Mouse (Mus musculus): ENCODE data around the gene Hnrnpul1.
"Not testable (repeated sequence)": the region's sequence is repeated elsewhere in the genome, so short reads cannot be mapped to it uniquely, and the experiment has no call there.

Hnrnpul1 gene

DNA sequence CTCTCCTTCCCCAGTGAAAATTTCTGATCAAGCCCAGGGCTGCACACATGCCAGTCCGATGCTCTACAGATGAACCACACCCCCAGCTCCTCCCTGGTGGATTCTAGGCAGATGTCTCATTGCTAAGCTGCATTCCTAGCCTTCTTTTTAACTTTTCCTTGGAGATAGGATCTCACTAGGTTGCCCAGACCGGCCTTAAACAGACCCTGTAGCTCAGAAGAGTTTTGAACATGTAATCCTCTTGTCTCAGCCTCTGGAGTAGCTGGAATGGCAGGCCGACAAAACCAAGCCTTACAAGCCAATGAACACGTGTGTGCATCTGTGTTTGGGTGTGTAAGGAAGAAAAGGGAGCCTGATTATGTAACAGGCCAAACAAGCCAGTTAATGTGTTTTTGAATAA is 26.2 kb upstream of the Hnrnpul1 start:
- no peak for DNase-seq (ENCODE audit: low spot score)

DNA sequence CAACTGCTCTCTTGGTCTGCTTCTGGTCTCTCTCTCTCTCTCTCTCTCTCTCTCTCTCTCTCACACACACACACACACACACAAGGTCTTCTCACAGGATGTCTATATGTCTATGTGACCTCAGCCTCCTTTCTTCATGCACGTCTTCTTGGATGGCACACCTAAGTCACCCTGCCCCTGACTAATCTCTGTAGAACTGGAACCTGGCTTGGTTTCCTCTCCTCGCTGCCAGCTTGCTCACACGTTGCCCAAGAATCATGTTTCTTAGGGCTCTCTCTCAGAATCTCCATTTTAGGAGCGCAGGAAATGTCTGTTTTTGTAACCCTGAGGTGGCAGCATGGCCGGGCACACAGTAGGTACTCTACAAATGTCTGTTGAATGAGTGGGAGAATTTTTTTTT is 25.5 kb upstream of the Hnrnpul1 start:
- no peak for DNase-seq (ENCODE audit: low spot score)

DNA sequence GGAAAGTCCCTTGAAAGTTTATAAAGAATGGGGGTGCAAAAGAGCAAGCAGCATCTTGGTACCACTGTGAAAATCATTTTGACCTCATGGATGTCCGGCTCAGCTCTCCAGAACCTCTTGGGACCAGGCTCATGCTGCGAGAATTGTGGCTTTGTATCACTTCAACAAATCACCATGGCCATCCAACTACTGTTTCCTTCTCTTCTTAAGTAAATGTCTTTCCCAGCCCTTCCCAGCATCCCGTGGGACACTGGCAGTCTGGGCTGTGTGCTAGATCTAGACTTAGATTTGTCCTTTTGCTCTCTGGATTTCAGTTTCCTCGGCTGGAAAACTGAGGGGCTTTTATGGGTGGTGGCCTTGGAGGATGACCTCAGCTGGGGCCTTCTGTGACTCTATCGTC is 13.7 kb upstream of the Hnrnpul1 start:
- no peak for DNase-seq (ENCODE audit: low spot score)

DNA sequence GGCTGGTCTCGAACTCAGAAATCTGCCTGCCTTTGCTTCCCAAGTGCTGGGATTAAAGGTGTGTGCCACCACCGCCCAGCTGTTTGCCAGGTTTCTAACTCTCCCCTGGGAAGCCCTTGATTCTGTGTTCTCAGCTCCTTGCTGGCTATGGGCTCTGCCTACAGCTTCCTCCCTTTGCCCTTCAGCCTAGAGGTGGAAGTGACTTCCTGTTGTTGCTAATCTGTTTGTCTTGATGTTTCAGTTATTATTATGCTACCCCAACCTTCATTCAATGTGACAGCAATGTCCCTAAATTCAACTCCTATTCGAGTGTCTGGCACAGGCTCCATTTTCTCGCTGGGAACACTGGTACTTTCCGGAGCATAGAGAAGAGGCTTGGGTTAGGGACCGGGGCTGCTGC is 11.6 kb upstream of the Hnrnpul1 start:
- no peak for DNase-seq (ENCODE audit: low spot score)

DNA sequence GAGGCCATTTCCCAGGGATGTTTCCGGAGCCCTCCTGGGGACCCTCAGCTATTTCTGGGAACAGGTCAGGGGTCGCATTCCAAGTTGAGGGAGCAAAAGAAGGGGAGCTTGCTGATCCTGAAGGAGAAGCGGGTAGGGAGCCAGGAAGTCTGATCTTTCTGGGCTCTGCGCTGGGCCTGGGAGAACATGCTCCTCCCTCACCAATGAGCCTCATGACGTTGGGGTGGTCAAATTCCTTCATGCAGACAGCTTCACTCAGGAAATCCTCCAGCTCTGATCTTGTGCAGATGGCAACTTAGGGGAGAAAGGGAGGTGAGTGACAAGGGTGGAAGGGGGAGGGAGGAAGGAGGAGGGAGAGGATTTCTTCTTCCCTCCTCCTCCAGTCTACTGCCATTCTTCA is 9.7 kb upstream of the Hnrnpul1 start:
- no peak for DNase-seq (ENCODE audit: low spot score)

DNA sequence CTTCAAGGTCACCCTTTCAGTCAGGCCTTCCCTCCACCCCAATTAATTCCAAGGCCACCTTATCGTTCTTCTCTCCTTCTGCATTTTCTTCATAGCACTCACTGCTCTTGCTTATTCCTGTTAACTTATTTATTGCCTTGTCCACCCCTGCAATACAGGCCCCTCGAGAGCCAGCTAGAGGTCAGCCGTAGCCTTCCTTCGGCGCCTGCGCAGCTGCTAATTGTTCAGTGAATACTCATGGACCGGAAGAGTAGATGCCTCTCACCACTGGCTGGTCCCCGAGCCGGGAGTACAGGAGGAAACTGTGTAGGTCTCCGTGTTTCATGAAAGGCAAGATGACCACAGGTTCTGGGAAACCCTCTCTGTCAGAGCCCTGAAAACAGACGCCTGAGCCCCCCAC is 9.1 kb upstream of the Hnrnpul1 start:
- no peak for DNase-seq (ENCODE audit: low spot score)

DNA sequence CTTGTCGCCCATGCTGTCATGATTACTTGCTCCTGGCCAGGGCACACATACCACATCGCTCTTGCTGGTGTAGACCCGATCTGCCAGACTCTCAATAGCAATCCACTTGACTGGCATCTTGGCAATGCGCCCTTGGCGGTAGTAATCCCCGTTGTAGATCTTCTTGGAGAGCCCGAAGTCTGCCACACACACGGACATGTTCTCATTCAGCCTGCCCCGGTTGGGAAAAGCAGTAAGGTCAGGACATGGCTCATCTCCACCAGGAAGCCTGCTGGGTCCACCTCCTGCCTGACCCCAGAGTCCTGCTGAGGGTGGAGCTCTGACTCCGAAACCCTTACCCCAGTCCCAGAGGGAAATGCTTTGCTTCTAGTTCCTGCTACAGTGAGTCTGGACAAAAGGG is 6.8 kb upstream of the Hnrnpul1 start:
- peak; percentile 77 for DNase-seq (ENCODE audit: low spot score)

DNA sequence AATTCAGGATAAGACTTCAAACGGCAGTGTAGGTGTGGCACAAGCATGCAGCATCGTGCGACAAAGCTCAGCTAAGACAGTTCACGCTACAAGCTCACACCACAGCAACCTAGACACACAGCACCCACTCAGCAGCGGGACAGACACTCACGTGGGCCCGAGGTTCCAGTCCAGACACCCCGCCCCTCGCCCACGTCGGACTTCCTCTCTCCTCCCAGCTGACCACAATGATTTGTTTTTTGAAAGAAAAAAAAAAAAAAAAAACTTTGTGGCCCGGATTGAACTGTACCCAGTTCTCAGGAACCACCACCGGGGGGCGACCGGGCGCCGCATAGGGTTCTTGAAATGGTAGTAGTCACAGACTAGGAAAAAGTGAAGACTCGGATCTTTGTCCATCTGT is 1.5 kb upstream of the Hnrnpul1 start:
- peak; percentile 86 for DNase-seq (ENCODE audit: low spot score)

DNA sequence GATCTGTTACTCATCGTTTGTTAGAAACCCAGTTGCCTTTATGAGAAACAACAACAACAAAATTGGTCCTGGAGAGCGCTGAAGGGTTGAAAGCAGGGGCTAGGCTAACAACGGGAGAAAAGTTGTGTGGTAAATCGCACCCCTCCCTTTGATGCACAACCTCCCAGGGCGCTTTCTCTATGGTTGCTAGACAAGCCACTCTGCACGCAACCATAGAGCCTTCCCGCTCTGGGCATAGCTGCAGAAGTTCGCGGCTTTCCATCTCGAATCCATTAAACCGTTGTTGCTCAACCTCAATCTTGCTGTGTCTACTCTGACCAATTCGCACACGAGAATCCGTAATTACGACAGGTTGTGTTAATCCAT is 894 bp upstream of the Hnrnpul1 start:
- DNase-seq (ENCODE audit: low spot score), result no peak

DNA sequence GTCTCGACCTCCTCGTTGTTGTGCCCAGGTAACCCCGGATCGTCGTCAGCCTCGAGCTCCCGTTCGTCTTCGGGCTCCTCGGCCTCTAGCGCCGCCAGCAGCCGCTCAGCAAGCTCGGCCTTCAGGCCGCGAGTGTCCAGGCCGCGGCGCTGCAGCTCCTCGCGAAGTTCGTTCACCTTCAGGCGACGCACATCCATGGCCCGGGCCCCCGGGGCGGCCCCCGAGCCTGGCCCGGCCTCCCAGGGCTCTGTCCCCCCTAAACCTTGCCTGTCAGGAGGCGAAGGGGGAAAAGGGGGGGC is 169 bp downstream of the Hnrnpul1 start:
- DNase-seq (ENCODE audit: low spot score), result no peak

DNA sequence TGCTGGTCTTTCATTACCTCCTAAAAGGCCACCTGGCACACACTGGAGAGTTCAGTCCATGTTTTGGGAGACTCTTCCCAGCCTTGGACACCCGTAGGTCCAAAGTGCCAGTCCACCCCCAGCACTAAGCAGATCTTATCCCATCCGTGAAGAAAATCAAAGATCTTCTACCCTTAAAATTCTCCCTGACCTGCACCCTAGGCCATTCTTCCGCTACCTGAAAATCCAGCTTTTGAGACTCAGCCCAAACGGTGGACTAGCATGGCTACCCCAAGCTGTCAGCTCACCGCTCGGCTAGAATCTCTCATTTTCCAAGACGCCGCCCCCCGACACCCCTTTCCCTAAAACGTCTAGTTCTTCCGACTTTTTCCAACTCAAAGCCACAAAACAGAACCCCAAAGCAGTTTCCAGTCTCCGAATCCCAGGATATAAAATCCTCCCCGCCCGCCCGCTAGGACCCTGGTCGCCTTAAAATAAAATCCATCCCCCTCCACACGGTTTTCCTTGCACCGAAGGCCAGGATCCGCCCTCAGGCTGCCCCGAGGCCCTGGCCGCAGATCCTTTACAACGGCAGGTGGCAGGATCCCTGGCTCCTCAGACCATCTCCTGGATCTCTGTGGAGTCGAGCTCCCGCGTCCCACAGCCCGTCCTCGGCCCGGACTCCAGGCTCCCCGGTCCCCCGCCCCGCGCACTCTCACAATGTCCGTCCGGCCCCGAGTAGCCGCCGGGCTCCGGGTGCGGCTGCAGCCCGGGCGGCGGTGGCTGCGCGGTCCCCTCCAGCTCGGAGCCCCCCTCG is 716 bp downstream of the Hnrnpul1 start:
- DNase-seq (ENCODE audit: low spot score), result peak; percentile 22

DNA sequence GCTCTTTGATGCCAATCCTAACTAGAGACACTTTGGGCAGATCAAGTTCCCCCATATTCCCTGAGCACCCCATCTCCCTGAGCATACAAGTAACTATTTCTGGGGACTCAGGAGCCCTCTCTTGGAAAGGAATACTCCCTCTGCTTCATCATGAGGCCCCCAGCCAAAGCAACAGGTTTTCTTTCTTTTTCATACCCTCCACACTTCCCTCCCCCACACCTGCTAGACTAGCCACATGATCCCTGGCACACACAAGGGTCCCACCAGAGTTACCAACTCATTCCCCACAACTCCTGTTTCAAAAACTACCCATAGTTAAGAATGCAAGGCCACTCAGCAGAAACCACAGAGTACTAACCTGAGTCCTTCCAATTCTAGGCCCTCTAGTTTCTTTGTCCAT is 1.5 kb downstream of the Hnrnpul1 start:
- DNase-seq (ENCODE audit: low spot score), result no peak

DNA sequence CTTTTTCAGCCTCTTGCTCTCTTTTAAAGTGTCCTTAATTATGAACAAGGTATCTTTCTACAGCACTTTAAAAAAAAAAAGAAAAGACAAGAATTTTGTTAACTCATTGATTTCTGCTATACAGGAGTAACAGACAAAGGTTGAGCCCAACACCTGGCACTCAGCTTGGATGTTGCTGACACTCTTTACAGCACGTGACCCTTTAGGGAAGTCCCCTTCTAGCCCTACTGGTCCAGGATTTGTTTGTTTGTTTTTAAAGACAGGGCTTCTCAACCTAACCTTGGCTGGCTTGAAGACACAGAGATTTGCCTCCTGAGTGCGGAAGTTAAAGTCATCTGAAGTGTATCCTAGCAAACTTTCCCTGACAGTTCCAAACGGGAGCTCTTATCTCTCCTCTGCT is 7.7 kb downstream of the Hnrnpul1 start:
- no peak for DNase-seq (ENCODE audit: low spot score)

DNA sequence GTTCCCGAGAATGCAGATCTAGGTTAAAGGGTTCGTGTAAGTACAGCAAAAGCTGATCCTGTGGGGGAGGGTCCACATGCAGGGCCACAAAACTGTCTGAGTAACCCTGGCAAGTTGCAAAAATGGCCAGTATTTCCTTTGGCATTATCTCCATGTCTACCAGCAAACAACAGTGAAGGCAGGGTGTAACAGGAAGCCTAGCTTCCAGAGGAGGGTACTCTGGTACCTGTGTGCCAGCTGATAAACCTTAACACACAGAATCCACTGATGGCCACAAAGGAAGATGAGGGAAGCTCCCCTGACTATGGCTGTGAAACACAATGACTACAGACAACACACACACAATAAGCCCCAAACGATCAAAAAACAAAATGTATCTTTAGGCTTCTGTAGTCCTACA is 16.3 kb downstream of the Hnrnpul1 start:
- no peak for DNase-seq (ENCODE audit: low spot score)

DNA sequence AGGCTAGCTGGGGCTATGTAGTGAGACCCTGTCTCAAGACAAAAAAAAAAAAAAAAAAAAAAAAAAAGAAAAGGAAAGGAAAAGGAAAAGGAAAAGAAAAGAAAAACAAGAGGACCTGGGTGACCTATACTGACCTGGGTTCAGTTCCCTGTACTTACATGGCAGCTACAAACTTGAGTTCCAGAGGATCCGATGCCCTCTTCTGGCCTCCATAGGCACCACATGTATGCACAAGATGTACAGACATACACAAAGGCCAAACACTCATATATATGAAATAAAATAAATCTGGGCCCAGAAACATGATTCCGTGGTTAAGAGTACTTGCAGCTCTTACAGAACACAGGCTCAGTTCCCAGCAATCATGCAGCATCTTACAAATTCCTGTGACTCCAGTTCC is 17.6 kb downstream of the Hnrnpul1 start:
- no peak for DNase-seq (ENCODE audit: low spot score)

DNA sequence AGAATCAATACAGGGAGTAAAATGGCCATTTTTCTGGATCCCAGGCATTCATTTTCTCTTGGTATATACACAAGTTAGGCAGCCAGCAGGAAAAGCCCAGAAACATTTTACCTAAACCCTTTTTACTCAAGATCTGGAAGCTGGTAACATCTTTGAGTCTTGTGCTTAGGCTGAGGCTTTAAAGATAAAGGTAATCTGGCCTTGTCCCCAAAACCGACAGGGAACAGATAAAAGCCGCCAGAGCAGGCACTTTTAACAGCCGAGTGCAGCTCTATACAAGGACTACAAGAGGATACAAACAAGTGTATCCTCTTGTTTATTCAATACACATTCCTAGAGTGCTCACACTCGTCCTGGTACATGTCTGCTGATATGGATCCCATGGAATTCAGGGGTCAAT is 19.6 kb downstream of the Hnrnpul1 start:
- DNase-seq (ENCODE audit: low spot score), result no peak

DNA sequence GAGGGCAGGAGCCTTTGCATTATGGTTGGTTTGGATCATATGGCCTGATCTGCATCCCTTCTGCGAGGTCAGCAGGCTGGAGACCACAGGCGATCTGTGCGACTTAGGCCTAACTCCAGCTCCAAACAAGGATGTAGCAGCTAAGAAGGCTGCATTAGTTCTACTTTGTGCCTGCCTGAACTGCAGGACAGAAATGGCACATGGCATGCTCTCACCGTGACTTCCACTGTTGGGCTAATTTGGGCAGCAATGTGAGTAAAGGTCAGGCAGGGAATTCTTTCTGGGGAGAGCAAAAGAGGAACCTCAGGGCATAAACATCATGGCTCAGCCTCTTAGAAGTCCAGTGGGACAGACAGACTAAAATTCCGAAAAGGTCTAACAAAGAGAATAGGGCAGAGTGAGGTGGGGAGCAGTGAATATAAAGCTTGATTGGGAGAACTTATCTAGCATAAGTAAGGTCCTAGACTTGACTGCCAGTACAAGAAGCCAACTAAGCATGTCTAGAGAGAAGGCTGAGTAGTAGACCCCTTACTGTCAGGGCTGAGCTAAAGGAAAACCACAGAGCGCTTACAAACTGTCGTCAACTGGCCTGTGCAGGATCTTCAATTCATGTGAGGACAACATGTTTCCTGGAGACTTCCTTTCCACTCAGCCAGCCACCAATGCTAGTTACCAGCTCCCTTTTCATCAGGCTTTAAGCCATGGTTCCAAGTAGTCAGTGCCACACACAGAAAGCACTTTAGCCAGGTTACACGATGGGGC is 23.1 kb downstream of the Hnrnpul1 start:
- DNase-seq (ENCODE audit: low spot score), result peak; percentile 46

DNA sequence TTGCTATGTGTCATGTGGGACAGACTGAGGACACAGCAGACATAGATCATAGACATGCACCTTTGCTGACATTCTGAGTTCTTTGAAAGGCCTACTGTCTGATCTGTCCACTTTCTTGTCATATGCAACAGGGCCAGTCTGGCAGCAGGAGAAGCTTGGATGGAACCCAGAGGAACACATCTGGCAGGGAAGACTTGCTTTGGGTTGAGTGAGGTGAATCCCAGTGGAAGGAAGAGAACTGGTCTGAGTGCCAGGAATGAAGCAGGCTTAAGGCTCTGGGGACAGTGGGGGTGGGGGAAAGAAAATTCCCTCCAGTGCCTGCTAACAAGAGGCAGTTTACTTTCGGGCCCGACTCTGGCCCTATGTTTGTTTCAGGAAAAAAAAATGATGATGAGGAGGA is 24.7 kb downstream of the Hnrnpul1 start:
- peak; percentile 89 for DNase-seq (ENCODE audit: low spot score)

DNA sequence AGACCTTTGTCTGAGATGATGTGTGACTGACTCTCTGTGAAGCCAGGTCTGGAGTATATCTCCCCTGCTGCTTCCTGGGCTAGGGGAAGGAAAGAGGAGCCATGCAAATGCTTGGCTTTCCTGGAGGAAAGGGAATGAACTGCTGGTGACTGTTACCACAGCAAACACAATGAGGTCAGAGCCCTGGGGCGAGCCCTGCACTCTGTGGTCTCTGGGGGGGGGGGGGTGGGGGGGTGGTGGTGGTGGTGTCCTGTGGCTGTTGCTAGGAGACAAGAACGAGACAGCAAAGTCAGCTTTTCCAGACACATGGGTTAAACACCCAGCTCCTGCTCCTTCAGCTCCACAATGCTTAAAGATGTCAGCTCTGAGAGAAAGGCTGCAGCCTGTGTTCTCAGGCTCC is 25.2 kb downstream of the Hnrnpul1 start:
- DNase-seq (ENCODE audit: low spot score), result no peak

DNA sequence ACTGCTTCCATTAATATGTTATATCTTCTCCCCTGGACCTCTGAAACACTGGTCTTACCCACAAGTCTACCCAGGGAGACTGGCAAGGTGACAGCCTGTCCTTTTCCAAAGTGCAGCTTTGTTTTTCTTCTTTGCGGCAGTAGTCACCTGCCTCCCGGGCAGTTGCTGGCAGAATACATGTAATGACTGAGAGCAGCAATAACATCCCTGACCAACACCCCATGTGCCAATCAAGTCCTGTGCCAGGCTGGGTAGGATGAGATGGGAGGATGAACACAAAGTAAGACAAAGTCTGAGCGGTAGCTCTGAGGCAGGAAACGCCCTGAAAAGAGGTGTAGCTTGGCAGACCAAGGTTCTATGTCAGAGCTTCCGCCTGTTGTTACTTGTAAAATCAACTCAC is 26.8 kb downstream of the Hnrnpul1 start:
- DNase-seq (ENCODE audit: low spot score), result no peak

DNA sequence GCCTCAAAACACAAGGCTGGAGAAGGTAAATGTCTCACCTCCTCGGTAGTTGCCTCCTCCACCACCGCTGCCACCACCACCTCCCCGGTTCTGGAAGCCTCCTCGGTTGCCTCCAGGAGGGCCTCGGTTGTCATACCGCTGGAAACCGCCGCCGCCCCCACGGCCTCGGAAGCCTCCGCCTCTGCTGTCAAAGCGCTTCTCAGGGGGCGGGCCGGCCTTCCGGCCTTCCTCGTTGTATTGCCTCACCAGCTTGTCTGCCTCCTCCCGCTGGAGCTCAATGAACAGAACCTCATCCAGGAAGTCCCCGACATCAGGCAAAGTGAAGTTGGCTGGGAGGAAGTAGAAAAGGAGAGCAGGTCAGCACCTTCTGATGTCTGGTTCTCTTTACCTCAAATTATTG is 28.7 kb downstream of the Hnrnpul1 start:
- DNase-seq (ENCODE audit: low spot score), result no peak

DNA sequence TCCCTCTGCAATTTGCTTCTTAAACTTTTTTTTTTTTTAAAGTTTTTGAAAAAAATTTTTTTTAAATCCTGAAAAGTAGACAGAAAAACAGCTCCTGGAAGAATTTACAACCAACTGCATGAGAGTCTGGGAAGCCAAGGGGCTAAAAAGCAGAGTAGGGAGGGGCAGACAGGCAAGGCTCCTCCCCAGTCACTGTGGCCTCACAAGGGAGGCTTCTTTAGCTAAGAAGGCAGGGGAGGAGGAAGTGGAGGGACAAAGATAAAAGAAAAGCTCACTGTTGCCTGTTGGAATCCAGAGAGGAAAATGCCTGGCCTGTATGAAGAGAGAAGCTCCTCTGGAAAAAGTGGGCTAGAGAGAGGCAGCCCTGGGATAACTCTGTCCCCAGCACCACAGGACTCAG is 32.8 kb downstream of the Hnrnpul1 start:
- DNase-seq (ENCODE audit: low spot score), result not testable (repeated sequence)

DNA sequence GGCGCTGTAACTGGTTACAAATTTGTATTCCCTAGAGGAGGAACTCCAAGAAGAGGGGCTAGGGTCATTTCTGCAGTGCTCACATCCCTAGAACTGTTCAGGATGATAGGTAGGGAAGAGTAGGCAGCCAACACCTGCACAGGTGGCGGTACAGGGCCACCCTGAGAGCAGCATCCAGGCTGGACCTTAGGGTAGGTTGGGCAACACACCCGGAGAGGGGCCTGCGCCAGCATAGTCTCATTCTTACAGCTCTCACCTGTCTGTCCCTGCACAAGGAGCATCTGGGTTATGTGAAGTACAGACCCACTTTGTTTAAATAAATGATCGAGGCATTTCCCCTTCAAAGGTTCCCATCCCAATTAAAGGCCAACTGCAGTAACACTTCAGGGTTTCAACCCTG is 33.8 kb downstream of the Hnrnpul1 start:
- DNase-seq (ENCODE audit: low spot score), result no peak

Data from adipocyte (in vitro differentiated cells).